10 mouse cellular contexts compared by ENCODE assay signal in genomic region chr6:140472345-140472744, GRCm38 (mm10). TPM values are rescaled to one million over a fixed set of nuclear protein-coding genes. Genes with fewer than 3 reads are reported as not detected.
A peak's percentile ranks its signal among the peaks of the same experiment; 100 is the strongest.
DNase-seq lines count a peak whose midpoint lies in the region; ATAC-seq lines count a peak whose summit lies in the region.
"Had no signal": no experiment of that assay in that cellular context is flagged by ENCODE, and none has a peak within 500 bp of the region (broad histone marks: within the 10 kb centered on the region; RNA-seq: fewer than 3 reads in every experiment).

No protein-coding gene starts in this region.

- H3K27ac ChIP-seq in liver, embryonic 11.5 days (ENCODE audit: low read depth, low read length) = no peak overlapping the region
- H3K27ac ChIP-seq: embryonic facial prominence, embryonic 12.5 days; macrophage had no signal

- 58% methylated on average over 4 of the region's 4 CpGs for WGBS in liver, embryonic 11.5 days

- no peaks in the 10 kb centered on the region for H3K9me3 ChIP-seq in liver, embryonic 11.5 days (ENCODE audit: control insufficient read depth, low read length)
- H3K9me3 ChIP-seq: embryonic facial prominence, embryonic 12.5 days had no signal

- no peak for ATAC-seq in liver, embryonic 11.5 days (replicated peaks; ENCODE audit: low FRiP score)
- ATAC-seq in megakaryocyte-erythroid progenitor cell, adult 5-6 weeks (replicated peaks; ENCODE audit: low FRiP score, low TSS enrichment, poor library complexity, severe bottlenecking) = peak; percentile 87

- no peak overlapping the region for H3K4me2 ChIP-seq in liver, embryonic 11.5 days
- H3K4me2 ChIP-seq: embryonic facial prominence, embryonic 12.5 days had no signal

- no peaks in the 10 kb centered on the region for H3K27me3 ChIP-seq in liver, embryonic 11.5 days (replicated peaks; ENCODE audit: control insufficient read depth, insufficient read depth, low read length)
- H3K27me3 ChIP-seq: embryonic facial prominence, embryonic 12.5 days had no signal

- DNase-seq in liver (peak; percentile 47), R1 (ENCODE audit: low read depth, low spot score) (peak; percentile 88)
- DNase-seq in liver, embryonic 11.5 days (ENCODE audit: low spot score) = no peak
- peak; percentile 89 to 91 for DNase-seq in cerebellum, postnatal 14 days
- peak; percentile 27 for DNase-seq in gastrocnemius, postnatal 25 days
- DNase-seq in layer of hippocampus, adult 9-10 months (ENCODE audit: low spot score) = peak; percentile 81
- DNase-seq in urinary bladder, postnatal 36 days (ENCODE audit: low spot score in 2 of 2) = peak; percentile 45 to 61

- no peak overlapping the region for H3K9ac ChIP-seq in liver, embryonic 11.5 days (ENCODE audit: low read depth, low read length)
- H3K9ac ChIP-seq: embryonic facial prominence, embryonic 12.5 days had no signal

- H3K4me1 ChIP-seq in liver, embryonic 11.5 days (replicated peaks; ENCODE audit: control insufficient read depth, insufficient read depth, low read length) = no peaks in the 10 kb centered on the region

- H3K36me3 ChIP-seq in liver, embryonic 11.5 days (ENCODE audit: control insufficient read depth, insufficient read depth, low read length) = no peaks in the 10 kb centered on the region
- H3K36me3 ChIP-seq: embryonic facial prominence, embryonic 12.5 days had no signal

- H3K4me3 ChIP-seq in liver, embryonic 11.5 days (ENCODE audit: low read depth, low read length) = no peak overlapping the region
- H3K4me3 ChIP-seq: embryonic facial prominence, embryonic 12.5 days had no signal

RNA-seq across cellular contexts. Expression of gene Plekha5, which starts 48.5 kb away (rescaled TPM):
- 28.6 and 30.7 TPM in 2 replicates for polyA plus RNA-seq in liver, embryonic 11.5 days (2014; fragmentation: Nextera tagmentation; extraction: Ambion mirVana)
- total RNA-seq in gastrocnemius, postnatal 25 days (2021) = 1 to 10 TPM; 9.1 to 9.8 TPM
- total RNA-seq in megakaryocyte-erythroid progenitor cell, adult 5-6 weeks (2014; fragmentation: Nextera tagmentation) = 8.8 and 14.2 TPM in 2 replicates
- total RNA-seq in megakaryocyte-erythroid progenitor cell, adult 5-6 weeks (2017) = 2.9 and 12.2 TPM in 2 replicates
